Mouse (Mus musculus) spleen, adult 2 months (tissue): ENCODE results near the gene Zfp275. TPM values are rescaled to one million over a fixed set of nuclear protein-coding genes. Genes with fewer than 3 reads are reported as not detected.
"Not testable (repeated sequence)": the region's sequence is repeated elsewhere in the genome, so short reads cannot be mapped to it uniquely, and the experiment has no call there.

Experiments
- DNase-seq, 2 experiments: peaks; one replicate each; pipeline versions ENCODE4 v3.0.0 to v3.0.0-alpha.2; 2012 to 2021; ENCODE audit warnings: low spot score in 2 of 2, low read depth in 1 of 2
- H3K27ac ChIP-seq: fragments of 200-500 bp; 2 replicates; pipeline ENCODE4 v1.5.1; 2012; ENCODE audit warnings: low read length, inconsistent platforms; ENCODE audit not compliant: insufficient read depth
- H3K27me3 ChIP-seq: fragments of 200-500 bp; 2 replicates; pipeline ENCODE4 v1.6.1; 2012; ENCODE audit warnings: mild to moderate bottlenecking, moderate library complexity, low read length, inconsistent platforms; ENCODE audit not compliant: control insufficient read depth, insufficient read depth
- H3K36me3 ChIP-seq: fragments of 200-500 bp; 2 replicates; pipeline ENCODE4 v1.6.1; 2012; ENCODE audit warnings: mild to moderate bottlenecking, low read length, inconsistent platforms; ENCODE audit not compliant: control insufficient read depth, insufficient read depth
- H3K4me1 ChIP-seq: fragments of 200-500 bp; 2 replicates; pipeline ENCODE4 v1.6.1; 2011; ENCODE audit warnings: inconsistent platforms; ENCODE audit not compliant: control insufficient read depth, insufficient read depth, insufficient read length
- H3K4me3 ChIP-seq: fragments of 200-500 bp; 2 replicates; pipeline ENCODE4 v1.5.1; 2011; ENCODE audit warnings: mild to moderate bottlenecking, inconsistent platforms; ENCODE audit not compliant: insufficient read depth, insufficient read length; ENCODE audit errors: extremely low read depth
- CTCF ChIP-seq: fragments of 200-500 bp; IDR thresholded peaks from 2 replicates; pipeline ENCODE4 v1.5.1; 2011; ENCODE audit warnings: mild to moderate bottlenecking, inconsistent platforms; ENCODE audit not compliant: insufficient read depth, insufficient read length, insufficient replicate concordance; ENCODE audit errors: extremely low read depth
- POLR2A ChIP-seq: fragments of 200-500 bp; IDR thresholded peaks from 2 replicates; pipeline ENCODE4 v1.6.1; 2011; ENCODE audit warnings: low read depth, low read length, inconsistent platforms
- WGBS: fragments of 180-500 bp; shearing (Covaris S2); methylation state at CpG from one replicate; pipeline ENCODE4 v1.1.7; 2018; 5-methylcytosine and 5-hydroxymethylcytosine counted together
- polyA plus RNA-seq: library from polyadenylated mRNA; depleted of rRNA; stranded (reverse); fragments of >200 nt; gene quantifications from 2 replicates; pipeline ENCODE4 v1.2.3, GENCODE M21; 2012; rRNA removed

The Zfp275 gene
- 10.3 and 12.7 TPM in 2 replicates for polyA plus RNA-seq

DNA sequence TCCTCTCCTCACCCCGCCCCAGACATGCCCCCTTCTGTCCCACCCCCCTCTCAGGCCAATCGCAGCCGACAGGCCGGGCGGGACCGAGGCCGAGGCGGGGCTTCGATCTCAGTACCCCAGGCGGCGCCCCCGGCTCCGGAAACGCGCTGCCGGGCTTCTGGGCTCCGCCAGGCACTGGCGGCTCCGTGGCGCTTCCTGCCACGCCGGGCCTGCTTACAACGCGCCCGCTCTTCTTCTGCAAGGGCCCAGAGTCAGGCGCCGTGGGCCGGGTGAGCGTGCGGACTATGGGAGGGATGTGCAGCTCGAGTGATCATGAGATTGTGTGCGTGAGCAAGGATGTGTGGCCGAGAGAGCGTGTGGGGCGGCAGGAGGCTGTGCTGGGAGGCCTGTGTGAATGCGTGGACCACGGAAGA is at the start of gene Zfp275:
Gene Zfp275, plus strand, starts transcription at position 139 of the 413 bp plus-strand sequence.
- 20% methylated on average over 37 of the region's 37 CpGs for WGBS

DNA sequence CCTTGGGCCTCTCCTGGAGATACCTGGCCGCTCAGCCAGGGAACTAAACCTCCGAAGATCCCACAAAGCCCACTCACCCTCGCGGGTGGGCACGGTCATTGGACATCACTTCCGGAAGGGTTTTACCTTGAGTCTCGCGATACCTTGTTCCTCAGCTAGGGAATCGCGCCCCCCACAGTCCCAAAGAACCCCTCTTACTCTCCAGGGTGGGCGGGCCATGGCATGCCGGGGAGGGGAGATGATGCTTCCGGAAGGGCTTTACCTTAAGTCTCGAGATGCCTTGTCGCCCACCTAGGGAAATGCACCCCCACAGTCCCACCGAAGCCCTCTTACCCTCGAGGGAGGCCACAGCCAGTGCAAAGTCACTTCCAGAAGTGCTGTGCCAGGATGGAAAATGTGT is 49.5 kb upstream of the Zfp275 start, which contains the start of the genes Xlr5a and Xlr5c:
Gene Xlr5a, minus strand, starts transcription at position 101 of the 400 bp plus-strand sequence.
Gene Xlr5c, minus strand, starts transcription at position 101 of the 400 bp plus-strand sequence.
- H3K4me3 ChIP-seq, H3K27me3 ChIP-seq, H3K27ac ChIP-seq, H3K36me3 ChIP-seq, DNase-seq, H3K4me1 ChIP-seq: not testable (repeated sequence)
- WGBS = 95% methylated on average over 16 of the region's 17 CpGs

More for the DNA sequence above, at the start of gene Zfp275:
- TF ChIP-seq POLR2A (peak; percentile 51; the same call in 1 of the 2 replicates), CTCF (no peak)
- Histone ChIP-seq H3K4me1 (no peaks in the 10 kb centered on the region), H3K4me3 (peak within 1 kb of the TSS; percentile 98), H3K36me3 (no peaks in the 10 kb centered on the region), H3K27me3 (no peaks in the 10 kb centered on the region), H3K27ac (peak within 1 kb of the TSS; percentile 82)
- DNase-seq = peak; percentile 36 to 72

DNA sequence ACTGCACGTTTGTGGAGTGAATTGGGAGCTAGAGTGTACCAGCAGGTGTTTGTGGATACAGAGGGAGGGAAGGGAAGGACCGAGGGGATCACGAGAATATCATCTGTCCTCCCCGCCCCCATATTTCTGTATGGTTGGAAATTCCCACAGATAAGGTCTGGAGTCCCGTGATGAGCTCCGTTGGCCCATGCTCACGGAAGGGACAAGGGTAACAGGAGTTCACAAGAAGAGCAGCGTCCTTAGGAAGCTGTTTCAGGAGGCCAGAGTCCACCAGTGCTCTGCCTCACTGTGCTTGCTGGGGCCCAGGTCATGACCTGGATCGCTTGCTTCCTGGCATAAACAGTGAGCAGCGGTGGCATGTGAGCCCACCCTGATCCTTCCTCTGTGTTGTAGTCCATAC is 46.7 kb upstream of the Zfp275 start:
- not testable (repeated sequence) for H3K27me3 ChIP-seq, H3K36me3 ChIP-seq, H3K4me3 ChIP-seq, DNase-seq, H3K27ac ChIP-seq, H3K4me1 ChIP-seq
- WGBS = 84% methylated on average over 10 of the region's 10 CpGs

DNA sequence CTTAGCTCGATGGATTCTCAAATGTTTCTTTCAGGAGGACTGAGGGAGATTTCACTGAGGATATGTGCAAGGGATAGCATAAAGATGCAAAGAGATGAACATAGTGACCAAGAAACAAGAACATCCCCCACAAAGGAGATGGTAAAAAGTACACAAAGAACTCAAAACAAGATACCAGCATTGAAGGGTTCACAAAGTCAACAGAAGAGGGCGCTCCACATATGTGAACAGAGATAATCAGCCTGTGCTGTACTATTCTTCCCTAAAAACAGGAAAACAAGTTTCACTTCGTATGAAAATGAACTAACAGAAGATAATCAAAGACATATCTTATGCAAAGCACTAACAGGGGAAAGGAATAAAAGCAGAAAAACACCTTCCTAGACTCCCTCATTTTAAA is 29.9 kb upstream of the Zfp275 start:
- WGBS = 33% methylated on average over 3 of the region's 3 CpGs
- Histone ChIP-seq H3K4me1 (no peaks in the 10 kb centered on the region), H3K4me3 (no peak overlapping the region), H3K27ac (no peak overlapping the region), H3K27me3 (no peaks in the 10 kb centered on the region), H3K36me3 (no peaks in the 10 kb centered on the region)
- peak in 1 of 2 experiments; percentile 5 for DNase-seq
- TF ChIP-seq POLR2A (no peak), CTCF (no peak)

DNA sequence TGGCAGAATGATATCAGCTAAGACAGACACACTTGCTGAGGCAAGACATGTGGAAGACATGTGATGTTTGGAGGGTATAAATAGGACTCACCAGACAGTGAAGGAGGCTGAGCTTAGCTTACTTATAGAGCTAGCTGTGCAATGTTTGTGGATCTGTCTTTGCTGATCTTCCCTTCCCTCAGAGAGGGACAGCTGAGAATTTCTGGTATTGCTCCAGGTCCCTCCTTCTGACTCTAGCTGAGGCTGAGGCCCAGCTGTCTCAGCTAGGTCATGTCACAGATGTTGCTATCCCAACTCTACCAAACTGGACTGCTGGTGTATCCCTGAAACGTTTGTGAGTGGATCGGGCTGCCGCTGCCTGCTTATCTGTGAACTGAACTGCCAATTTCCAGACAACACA is 21.4 kb upstream of the Zfp275 start:
- Histone ChIP-seq H3K27me3 (no peaks in the 10 kb centered on the region), H3K4me1 (no peaks in the 10 kb centered on the region), H3K27ac (no peak overlapping the region), H3K4me3 (no peak overlapping the region), H3K36me3 (no peaks in the 10 kb centered on the region)
- no peak for DNase-seq
- 75% methylated on average over 3 of the region's 3 CpGs for WGBS
- TF ChIP-seq CTCF = no peak
- TF ChIP-seq POLR2A = no peak

DNA sequence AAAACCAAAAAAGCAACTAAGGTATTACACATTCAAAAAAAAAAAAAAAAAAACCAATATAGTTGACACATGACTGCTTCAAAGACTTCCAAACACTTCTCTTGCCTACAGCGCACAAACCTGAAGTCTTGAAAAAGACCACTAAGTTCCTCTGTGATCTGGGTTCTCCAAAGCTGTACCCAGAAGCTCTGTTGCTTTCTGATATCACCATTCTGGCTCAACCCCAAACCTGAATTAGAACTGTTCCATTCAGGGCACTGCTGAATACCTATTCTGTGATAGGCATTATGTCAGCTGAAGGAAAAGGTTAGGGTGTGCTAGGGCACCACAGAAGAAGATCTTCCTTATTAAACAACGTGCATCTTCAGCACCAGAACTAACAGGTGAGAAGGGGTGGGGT is 15.2 kb upstream of the Zfp275 start:
- H3K27me3 ChIP-seq = no peaks in the 10 kb centered on the region
- no peak overlapping the region for H3K27ac ChIP-seq
- TF ChIP-seq CTCF (no peak), POLR2A (no peak)
- no peaks in the 10 kb centered on the region for H3K36me3 ChIP-seq
- 67% methylated on average over 2 of the region's 2 CpGs for WGBS
- no peaks in the 10 kb centered on the region for H3K4me1 ChIP-seq
- no peak for DNase-seq
- H3K4me3 ChIP-seq = no peak overlapping the region

DNA sequence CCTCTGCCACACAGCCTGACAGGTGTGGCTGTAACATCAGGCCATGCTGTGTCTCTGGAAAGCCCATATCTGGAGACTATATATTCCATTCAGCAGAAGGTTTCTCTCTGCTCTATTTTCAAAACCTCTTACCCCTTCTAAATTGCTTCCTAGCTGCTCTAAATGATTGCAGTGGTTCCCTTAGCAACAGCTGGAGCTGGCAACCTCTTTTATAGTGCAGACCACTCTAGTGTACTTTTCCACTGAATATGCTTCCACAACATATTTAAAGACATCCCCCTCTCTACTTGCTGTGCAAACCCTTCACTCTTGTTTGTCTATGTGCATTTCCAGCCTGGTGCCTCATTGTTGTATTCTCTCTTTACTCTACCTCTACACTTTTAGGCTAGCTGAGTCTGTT is 8.9 kb upstream of the Zfp275 start:
- DNase-seq = no peak
- Histone ChIP-seq H3K27ac (no peak overlapping the region), H3K27me3 (no peaks in the 10 kb centered on the region), H3K4me3 (no peak overlapping the region), H3K36me3 (no peaks in the 10 kb centered on the region), H3K4me1 (no peaks in the 10 kb centered on the region)
- TF ChIP-seq POLR2A (no peak), CTCF (no peak)

DNA sequence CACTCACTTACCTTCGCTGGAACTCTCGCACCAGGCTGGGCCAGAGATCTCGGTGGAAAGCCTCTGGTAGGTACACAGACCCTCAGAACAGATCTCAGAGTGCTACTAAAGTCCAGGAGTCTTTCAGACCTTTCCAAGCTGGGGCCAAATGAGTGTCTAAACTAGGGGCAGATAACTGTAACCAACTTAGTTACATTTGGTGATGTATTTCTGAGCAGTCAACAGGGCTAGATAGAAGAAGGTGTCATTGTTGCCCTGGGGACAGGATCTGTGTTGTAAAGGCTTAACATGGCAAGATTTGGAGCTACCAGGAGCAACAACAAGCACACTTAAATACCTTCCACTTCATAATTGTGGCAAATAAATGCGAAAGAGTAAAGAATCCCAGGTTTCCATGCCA is 5.7 kb upstream of the Zfp275 start, which contains the start of gene Gm45015:
Gene Gm45015, minus strand, starts transcription at position 101 of the 400 bp plus-strand sequence.
- Histone ChIP-seq H3K4me1 (no peaks in the 10 kb centered on the region), H3K36me3 (no peaks in the 10 kb centered on the region), H3K27me3 (no peaks in the 10 kb centered on the region), H3K4me3 (no peak within 1 kb of the TSS), H3K27ac (no peak within 1 kb of the TSS)
- WGBS = 89% methylated on average over 4 of the region's 4 CpGs
- no peak for DNase-seq
- no peak for TF ChIP-seq POLR2A
- no peak for TF ChIP-seq CTCF
